Mouse (Mus musculus) brown adipose tissue, adult 24 weeks (tissue): ENCODE measurements around the gene Capg. TPM values are rescaled to one million over a fixed set of nuclear protein-coding genes. Genes with fewer than 3 reads are reported as not detected.
A peak's percentile ranks its signal among the peaks of the same experiment; 100 is the strongest.

Source experiments
- H3K27ac ChIP-seq: fragments of 200-500 bp; replicated peaks from 2 replicates; pipeline ENCODE4 v1.5.1; 2012; ENCODE audit warnings: low read depth, mild to moderate bottlenecking, low read length
- H3K4me1 ChIP-seq: fragments of 200-500 bp; 2 replicates; pipeline ENCODE4 v1.6.1; 2012; ENCODE audit warnings: low read length, mixed read lengths; ENCODE audit not compliant: control insufficient read depth, insufficient read depth, insufficient read length
- H3K4me3 ChIP-seq: fragments of 200-500 bp; 2 replicates; pipeline ENCODE4 v1.5.1; 2012; ENCODE audit warnings: low read depth, mild to moderate bottlenecking, low read length, moderate library complexity; ENCODE audit not compliant: insufficient read depth
- polyA plus RNA-seq: library from polyadenylated mRNA; stranded (reverse); fragments of >200 nt; gene quantifications from 2 replicates; pipeline ENCODE4 v1.2.4, GENCODE M21; 2012; ENCODE audit not compliant: missing spikeins, insufficient read depth, insufficient read length

Gene Capg
- 8.2 and 11.9 TPM in 2 replicates for polyA plus RNA-seq

GRCm38 (mm10) chr6:72544283-72544987 lies at the start of gene Capg:
TSS of gene Capg (plus strand) at chr6:72544391.
- Histone ChIP-seq H3K27ac (peak within 1 kb of the TSS; percentile 83), H3K4me3 (peak within 1 kb of the TSS; percentile 75), H3K4me1 (peaks cover 3% of the 10 kb centered on the region; the same call in 1 of the 2 replicates)

- Histone ChIP-seq H3K4me3 (no peak overlapping the region), H3K27ac (no peak overlapping the region), H3K4me1 (peaks cover 6% of the 10 kb centered on the region; the same call in 1 of the 2 replicates)
Measured at GRCm38 (mm10) chr6:72498950-72499349, 45.2 kb upstream of the Capg start.

- H3K4me1 ChIP-seq, result peaks cover 12% of the 10 kb centered on the region; the same call in 1 of the 2 replicates
Measured at GRCm38 (mm10) chr6:72503309-72503708, 40.9 kb upstream of the Capg start.

GRCm38 (mm10) chr6:72503939-72504338 lies 40.3 kb upstream of the Capg start:
- Histone ChIP-seq H3K27ac (no peak overlapping the region), H3K4me1 (peaks cover 12% of the 10 kb centered on the region; the same call in 1 of the 2 replicates), H3K4me3 (no peak overlapping the region)

More at GRCm38 (mm10) chr6:72503309-72503708, 40.9 kb upstream of the Capg start:
- Histone ChIP-seq H3K27ac (no peak overlapping the region), H3K4me3 (no peak overlapping the region)

GRCm38 (mm10) chr6:72506104-72506503 lies 38.1 kb upstream of the Capg start:
- H3K27ac ChIP-seq, result peak overlapping the region; percentile 66
- H3K4me1 ChIP-seq, result peaks cover 20% of the 10 kb centered on the region; the same call in 1 of the 2 replicates
- no peak overlapping the region for H3K4me3 ChIP-seq

- peaks cover 32% of the 10 kb centered on the region for H3K4me1 ChIP-seq
- H3K27ac ChIP-seq, result peak overlapping the region; percentile 59
- no peak overlapping the region for H3K4me3 ChIP-seq
Measured at GRCm38 (mm10) chr6:72508596-72508995, 35.6 kb upstream of the Capg start.

GRCm38 (mm10) chr6:72509872-72510435 lies 34.2 kb upstream of the Capg start:
- peak overlapping the region; percentile 48 for H3K27ac ChIP-seq
- no peak overlapping the region for H3K4me3 ChIP-seq
- peaks cover 32% of the 10 kb centered on the region for H3K4me1 ChIP-seq

- peak overlapping the region; percentile 65 for H3K27ac ChIP-seq
- H3K4me3 ChIP-seq, result no peak overlapping the region
- peaks cover 32% of the 10 kb centered on the region for H3K4me1 ChIP-seq
Measured at GRCm38 (mm10) chr6:72510686-72511421, 33.3 kb upstream of the Capg start.

GRCm38 (mm10) chr6:72512386-72513070 lies 31.7 kb upstream of the Capg start:
- Histone ChIP-seq H3K27ac (peak overlapping the region; percentile 97), H3K4me3 (peak overlapping the region; percentile 60), H3K4me1 (peaks cover 29% of the 10 kb centered on the region)

- peaks cover 29% of the 10 kb centered on the region for H3K4me1 ChIP-seq
- peak overlapping the region; percentile 97 for H3K27ac ChIP-seq
- peak overlapping the region; percentile 60; the same call in 1 of the 2 replicates for H3K4me3 ChIP-seq
Measured at GRCm38 (mm10) chr6:72513071-72513440, 31.1 kb upstream of the Capg start.

GRCm38 (mm10) chr6:72515644-72516043 lies 28.5 kb upstream of the Capg start:
- no peak overlapping the region for H3K27ac ChIP-seq
- peaks cover 32% of the 10 kb centered on the region for H3K4me1 ChIP-seq
- no peak overlapping the region for H3K4me3 ChIP-seq

- H3K4me1 ChIP-seq, result peaks cover 9% of the 10 kb centered on the region
- H3K4me3 ChIP-seq, result no peak overlapping the region
- no peak overlapping the region for H3K27ac ChIP-seq
Measured at GRCm38 (mm10) chr6:72518842-72519241, 25.3 kb upstream of the Capg start.

- no peak overlapping the region for H3K27ac ChIP-seq
- no peak overlapping the region for H3K4me3 ChIP-seq
- peaks cover 7% of the 10 kb centered on the region for H3K4me1 ChIP-seq
Measured at GRCm38 (mm10) chr6:72519303-72519702, 24.9 kb upstream of the Capg start.

GRCm38 (mm10) chr6:72519892-72520663 lies 24.1 kb upstream of the Capg start:
- Histone ChIP-seq H3K4me1 (peaks cover 7% of the 10 kb centered on the region), H3K27ac (peak overlapping the region; percentile 44), H3K4me3 (no peak overlapping the region)
